Mouse (Mus musculus): ENCODE data around the gene Zfp84. TPM values are rescaled to one million over a fixed set of nuclear protein-coding genes. Genes with fewer than 3 reads are reported as not detected.

Gene Zfp84
- total RNA-seq, 2 experiments from 2014 or later: 5.8 to 6.8 TPM

- no peak for DNase-seq
- intact Hi-C loops (cut with DNase I): no loop called here
Observed at GRCm38 (mm10) chr7:29814381-29814780, 46.0 kb downstream of the Zfp84 start.

GRCm38 (mm10) chr7:29815061-29815784, 46.9 kb downstream of the Zfp84 start:
- DNase-seq: no peak
- intact Hi-C loops (cut with DNase I): loop anchor here (5.0 kb wide), 3 partner anchors 33 to 97 kb away; partner anchors contain the start of genes Zfp30 and Zfp84

- intact Hi-C loops (cut with DNase I): loop anchor here (5.0 kb wide), 3 partner anchors 34 to 96 kb away; partner anchors contain the start of genes Zfp30 and Zfp84
- peak; percentile 72 to 81 for DNase-seq
Observed at GRCm38 (mm10) chr7:29815910-29816429, 47.6 kb downstream of the Zfp84 start, which contains the start of gene Zfp790. Gene Zfp790 (plus strand): TSS chr7:29816114.

- intact Hi-C loops (cut with DNase I): loop anchor here (5.0 kb wide), 3 partner anchors 36 to 94 kb away; partner anchors contain the start of genes Zfp30 and Zfp84
- peak; percentile 28 to 41 for DNase-seq
Observed at GRCm38 (mm10) chr7:29818619-29819254, 50.4 kb downstream of the Zfp84 start.

GRCm38 (mm10) chr7:29828001-29828400, 59.6 kb downstream of the Zfp84 start:
- intact Hi-C loops (cut with DNase I): no loop called here
- no peak for DNase-seq

Small RNAs within 50 kb of the gene (microRNA-seq; reads per million reads assigned to microRNA genes)
- 0.74 to 3.9 reads per million in 2 experiments for gene Mir1964

Other genes with a start within 250 kb of the Zfp84 start
- gene Sipa1l3, start 249.9 kb upstream of the Zfp84 start, total RNA-seq (2021): 1 to 10 TPM; 6.3 to 6.5 TPM
- gene Catsperg2, start 41.5 kb upstream of the Zfp84 start, total RNA-seq (2021): not detected
- 1 to 10 TPM; 1.2 to 2.2 TPM for gene Zfp30, start 15.4 kb downstream of the Zfp84 start, total RNA-seq (2021)
- gene Zfp790, start 47.6 kb downstream of the Zfp84 start, total RNA-seq (2021): 1 to 10 TPM; 6.3 to 9.7 TPM
- gene Zfp940, start 85.1 kb downstream of the Zfp84 start, total RNA-seq (2021): 1 to 10 TPM; 1.2 to 1.9 TPM
- 1 to 10 TPM; 2.5 to 2.6 TPM for gene Zfp420, start 91.4 kb downstream of the Zfp84 start, total RNA-seq (2021)
- 1 to 10 TPM; 6.1 to 7.9 TPM for gene Zfp27, start 138.0 kb downstream of the Zfp84 start, total RNA-seq (2021)
- gene Zfp383, start 139.7 kb downstream of the Zfp84 start, total RNA-seq (2021): 1 to 10 TPM; 4.0 to 6.3 TPM
- 1 to 10 TPM; 4.8 to 5.5 TPM for gene Zfp74, start 185.5 kb downstream of the Zfp84 start, total RNA-seq (2021)
- 10 to 100 TPM; 15.4 to 18.7 TPM for gene Zfp568, start 215.4 kb downstream of the Zfp84 start, total RNA-seq (2021)